Mouse (Mus musculus): ENCODE results near the gene Grrp1. TPM values are rescaled to one million over a fixed set of nuclear protein-coding genes. Genes with fewer than 3 reads are reported as not detected.
"Not testable (repeated sequence)": the region's sequence is repeated elsewhere in the genome, so short reads cannot be mapped to it uniquely, and the experiment has no call there.

The Grrp1 gene
- polyA plus RNA-seq, 1 experiment from 2014 or later, result 4.4 TPM

- DNase-seq (ENCODE audit: low spot score), result no peak
Measured at GRCm38 (mm10) chr4:134271979-134272378, 18.1 kb upstream of the Grrp1 start.

GRCm38 (mm10) chr4:134269622-134270021 lies 15.7 kb upstream of the Grrp1 start:
- not testable (repeated sequence) for DNase-seq (ENCODE audit: low spot score)

- DNase-seq (ENCODE audit: low spot score), result no peak
Measured at GRCm38 (mm10) chr4:134268102-134268655, 14.3 kb upstream of the Grrp1 start.

- no peak for DNase-seq (ENCODE audit: low spot score)
Measured at GRCm38 (mm10) chr4:134265860-134266585, 12.1 kb upstream of the Grrp1 start.

- DNase-seq (ENCODE audit: low spot score), result peak; percentile 30
Measured at GRCm38 (mm10) chr4:134263191-134263590, 9.3 kb upstream of the Grrp1 start.

GRCm38 (mm10) chr4:134258354-134258753 lies 4.4 kb upstream of the Grrp1 start:
- DNase-seq (ENCODE audit: low spot score), result peak; percentile 43

- DNase-seq (ENCODE audit: low spot score), result no peak
Measured at GRCm38 (mm10) chr4:134257198-134258009, 3.5 kb upstream of the Grrp1 start.

- DNase-seq (ENCODE audit: low spot score), result no peak
Measured at GRCm38 (mm10) chr4:134256407-134257197, 2.7 kb upstream of the Grrp1 start.

GRCm38 (mm10) chr4:134255854-134256253 lies 1.9 kb upstream of the Grrp1 start:
- DNase-seq (ENCODE audit: low spot score), result peak; percentile 81

- DNase-seq (ENCODE audit: low spot score), result no peak
Measured at GRCm38 (mm10) chr4:134254835-134255234, 929 bp upstream of the Grrp1 start.

GRCm38 (mm10) chr4:134252911-134253721 lies 790 bp downstream of the Grrp1 start:
- no peak for DNase-seq (ENCODE audit: low spot score)

- DNase-seq (ENCODE audit: low spot score), result no peak
Measured at GRCm38 (mm10) chr4:134252131-134252910, 1.6 kb downstream of the Grrp1 start.

- DNase-seq (ENCODE audit: low spot score), result peak; percentile 68
Measured at GRCm38 (mm10) chr4:134251241-134252130, 2.4 kb downstream of the Grrp1 start.

- no peak for DNase-seq (ENCODE audit: low spot score)
Measured at GRCm38 (mm10) chr4:134250930-134251240, 3.0 kb downstream of the Grrp1 start.

- DNase-seq (ENCODE audit: low spot score), result no peak
Measured at GRCm38 (mm10) chr4:134250116-134250929, 3.6 kb downstream of the Grrp1 start.

- peak; percentile 68 for DNase-seq (ENCODE audit: low spot score)
Measured at GRCm38 (mm10) chr4:134249651-134250050, 4.3 kb downstream of the Grrp1 start.

GRCm38 (mm10) chr4:134246719-134247258 lies 7.1 kb downstream of the Grrp1 start, which contains the start of gene Gm30191:
Gene Gm30191, plus strand, starts transcription at chr4:134246935.
- DNase-seq (ENCODE audit: low spot score), result no peak

- no peak for DNase-seq (ENCODE audit: low spot score)
Measured at GRCm38 (mm10) chr4:134246256-134246655, 7.7 kb downstream of the Grrp1 start.

All from thymus, postnatal 0 days (tissue).